Mouse (Mus musculus) CH12.LX (cell line): ENCODE results near the gene Brd2. TPM values are rescaled to one million over a fixed set of nuclear protein-coding genes. Genes with fewer than 3 reads are reported as not detected.

Source experiments
- DNase-seq: peaks from one replicate; pipeline ENCODE4 v3.0.0-alpha.2; 2013; ENCODE audit errors: extremely low read depth
- H3K27ac ChIP-seq: 2 replicates; pipeline ENCODE4 v1.5.1; 2012; ENCODE audit warnings: low read depth, mild to moderate bottlenecking, control low read depth, moderate library complexity; ENCODE audit not compliant: insufficient read depth
- H3K27me3 ChIP-seq: replicated peaks from 2 replicates; pipeline ENCODE3; 2012; ENCODE audit warnings: inconsistent platforms
- H3K36me3 ChIP-seq, 2 experiments: replicated peaks in 1 of 2; 2 replicates each; pipeline versions ENCODE3 to v1.6.1; 2012; ENCODE audit warnings: inconsistent platforms in 1 of 2, low read length in 1 of 2, mild to moderate bottlenecking in 1 of 2, mixed read lengths in 1 of 2, moderate library complexity in 1 of 2; ENCODE audit not compliant: control insufficient read depth in 1 of 2, insufficient read depth in 1 of 2
- H3K4me1 ChIP-seq, 2 experiments: 2 replicates each; pipeline ENCODE4 v1.6.1; 2012; ENCODE audit warnings: inconsistent platforms in 1 of 2, moderate library complexity in 1 of 2; ENCODE audit not compliant: insufficient read depth in 2 of 2, control insufficient read depth in 1 of 2
- H3K4me2 ChIP-seq: 2 replicates; pipeline ENCODE4 v1.6.1; 2012; ENCODE audit warnings: low read depth, mild to moderate bottlenecking, control low read depth; ENCODE audit not compliant: poor library complexity, insufficient read depth, severe bottlenecking
- H3K4me3 ChIP-seq, 3 experiments: fragments of 150-350 bp in 1 of 3; sonication (generic) in 1 of 3; replicated peaks in 1 of 3; 2 replicates each; pipeline versions ENCODE3 to v1.5.1; 2011 to 2012; ENCODE audit warnings: low read depth in 2 of 3, low read length in 2 of 3, mild to moderate bottlenecking in 2 of 3, moderate library complexity in 2 of 3, control low read depth in 1 of 3, improper control_type of control experiment in 1 of 3, inconsistent platforms in 1 of 3, mixed read lengths in 1 of 3; ENCODE audit not compliant: poor library complexity in 1 of 3
- H3K79me2 ChIP-seq: replicated peaks from 2 replicates; pipeline ENCODE4 v1.6.1; 2012; ENCODE audit warnings: mild to moderate bottlenecking, moderate library complexity; ENCODE audit not compliant: control insufficient read depth, poor library complexity, insufficient read depth, severe bottlenecking; ENCODE audit errors: extremely low read depth
- H3K9ac ChIP-seq: 2 replicates; pipeline ENCODE4 v1.6.1; 2012; ENCODE audit warnings: low read depth, mild to moderate bottlenecking, control low read depth, moderate library complexity; ENCODE audit not compliant: insufficient read depth
- H3K9me3 ChIP-seq: replicated peaks from 2 replicates; pipeline ENCODE3; 2012; ENCODE audit warnings: low read length, inconsistent platforms, mixed read lengths
- BHLHE40 ChIP-seq: IDR thresholded peaks from 2 replicates; pipeline ENCODE4 v1.6.1; 2011; ENCODE audit warnings: mild to moderate bottlenecking, low read depth, low read length, improper control_type of control experiment
- CHD2 ChIP-seq: IDR thresholded peaks from 2 replicates; pipeline ENCODE4 v1.6.1; 2011; ENCODE audit warnings: low read length, improper control_type of control experiment
- CTCF ChIP-seq, 2 experiments: IDR thresholded peaks in 1 of 2; conservative IDR thresholded peaks in 1 of 2; 2 replicates each; pipeline ENCODE4 v1.5.1; 2011 to 2012; ENCODE audit warnings: low read depth in 2 of 2, low read length in 2 of 2, improper control_type of control experiment in 1 of 2, inconsistent platforms in 1 of 2, mild to moderate bottlenecking in 1 of 2, moderate library complexity in 1 of 2
- ELF1 ChIP-seq: IDR thresholded peaks from 2 replicates; pipeline ENCODE4 v1.6.1; 2014; ENCODE audit warnings: low read depth, mild to moderate bottlenecking, inconsistent platforms, low read length, improper control_type of control experiment
- EP300 ChIP-seq: IDR thresholded peaks from 2 replicates; pipeline ENCODE4 v1.6.1; 2011; ENCODE audit warnings: low read length, improper control_type of control experiment
- ETS1 ChIP-seq: conservative IDR thresholded peaks from 2 replicates; pipeline ENCODE4 v1.6.1; 2012; ENCODE audit warnings: low read depth, mild to moderate bottlenecking, inconsistent platforms, low read length, improper control_type of control experiment, moderate library complexity
- GABPA ChIP-seq: IDR thresholded peaks from 2 replicates; pipeline ENCODE4 v1.6.1; 2012; ENCODE audit warnings: low read depth, low read length, improper control_type of control experiment, inconsistent platforms; ENCODE audit not compliant: insufficient replicate concordance
- IRF4 ChIP-seq: IDR thresholded peaks from 2 replicates; pipeline ENCODE4 v1.6.1; 2014; ENCODE audit warnings: low read depth, mild to moderate bottlenecking, inconsistent platforms, low read length, improper control_type of control experiment
- JUND ChIP-seq: conservative IDR thresholded peaks from 2 replicates; pipeline ENCODE4 v1.6.1; 2011; ENCODE audit warnings: low read depth, low read length, improper control_type of control experiment
- MAFK ChIP-seq: IDR thresholded peaks from 2 replicates; pipeline ENCODE4 v1.6.1; 2011; ENCODE audit warnings: low read length, improper control_type of control experiment; ENCODE audit not compliant: insufficient replicate concordance
- MAX ChIP-seq: IDR thresholded peaks from 2 replicates; pipeline ENCODE4 v1.6.1; 2011; ENCODE audit warnings: low read length, improper control_type of control experiment
- MAZ ChIP-seq: IDR thresholded peaks from 2 replicates; pipeline ENCODE4 v1.6.1; 2012; ENCODE audit warnings: low read depth, mild to moderate bottlenecking, inconsistent platforms, low read length, improper control_type of control experiment, moderate library complexity
- MEF2A ChIP-seq: IDR thresholded peaks from 2 replicates; pipeline ENCODE4 v1.6.1; 2014; ENCODE audit warnings: low read depth, mild to moderate bottlenecking, inconsistent platforms, low read length, improper control_type of control experiment, borderline replicate concordance
- NELFE ChIP-seq: IDR thresholded peaks from 2 replicates; pipeline ENCODE4 v1.6.1; 2011; ENCODE audit warnings: low read depth, low read length, improper control_type of control experiment
- PAX5 ChIP-seq: IDR thresholded peaks from 2 replicates; pipeline ENCODE4 v1.6.1; 2012; ENCODE audit warnings: low read length, inconsistent platforms, mixed read lengths
- POLR2A ChIP-seq: IDR thresholded peaks from 2 replicates; pipeline ENCODE4 v1.6.1; 2011; ENCODE audit warnings: low read depth, mild to moderate bottlenecking, improper control_type of control experiment, low read length
- RAD21 ChIP-seq: IDR thresholded peaks from 2 replicates; pipeline ENCODE4 v1.6.1; 2011; ENCODE audit warnings: low read depth, mild to moderate bottlenecking, low read length, improper control_type of control experiment, moderate library complexity
- SIN3A ChIP-seq: IDR thresholded peaks from 2 replicates; pipeline ENCODE4 v1.6.1; 2012; ENCODE audit warnings: low read length, improper control_type of control experiment, inconsistent platforms
- TBP ChIP-seq: conservative IDR thresholded peaks from 2 replicates; pipeline ENCODE4 v1.6.1; 2011; ENCODE audit warnings: low read depth, low read length, improper control_type of control experiment
- TCF12 ChIP-seq: IDR thresholded peaks from 2 replicates; pipeline ENCODE4 v1.6.1; 2014; ENCODE audit warnings: low read depth, mild to moderate bottlenecking, inconsistent platforms, low read length, improper control_type of control experiment
- UBTF ChIP-seq: IDR thresholded peaks from 2 replicates; pipeline ENCODE4 v1.6.1; 2012; ENCODE audit warnings: low read depth, mild to moderate bottlenecking, inconsistent platforms, low read length, improper control_type of control experiment, moderate library complexity
- USF1 ChIP-seq: IDR thresholded peaks from 2 replicates; pipeline ENCODE4 v1.6.1; 2014; ENCODE audit warnings: low read depth, mild to moderate bottlenecking, inconsistent platforms, low read length, improper control_type of control experiment
- USF2 ChIP-seq: conservative IDR thresholded peaks from 2 replicates; pipeline ENCODE4 v1.6.1; 2011; ENCODE audit warnings: low read depth, low read length, improper control_type of control experiment
- ZC3H11A ChIP-seq: IDR thresholded peaks from 2 replicates; pipeline ENCODE4 v1.6.1; 2012; ENCODE audit warnings: low read depth, mild to moderate bottlenecking, inconsistent platforms, low read length, improper control_type of control experiment
- ZMIZ1 ChIP-seq: IDR thresholded peaks from 2 replicates; pipeline ENCODE4 v1.6.1; 2012; ENCODE audit warnings: low read depth, mild to moderate bottlenecking, inconsistent platforms, low read length, improper control_type of control experiment
- dilution Hi-C: fragments of 300-500 bp; cut with MboI; formaldehyde crosslinking; loops from 2 replicates; pipeline ENCODE4 v1.14.3; 2020; ENCODE audit warnings: low sequenced_read_pairs; ENCODE audit not compliant: extremely low pct_unique_long_range_greater_than_20kb, extremely low pct_ligation_motif_present
- in situ Hi-C: fragments of 300-500 bp; cut with MboI; formaldehyde crosslinking; loops from 3 replicates; pipeline ENCODE4 v1.14.3; 2019; ENCODE audit warnings: low sequenced_read_pairs, low pct_ligation_motif_present, low pct_unique_long_range_greater_than_20kb, mixed read lengths
- polyA plus RNA-seq: library from polyadenylated mRNA; unstranded; fragments of >175 nt; gene quantifications from 2 replicates; pipeline ENCODE4 v1.2.1, GENCODE M21; 2012; ENCODE audit warnings: low read depth; ENCODE audit not compliant: insufficient read length
- total RNA-seq, 2 experiments: library from RNA; depleted of rRNA; stranded (reverse); fragments of 300-350 nt in 1 of 2; fragments of >200 nt in 1 of 2; gene quantifications; 2 replicates each; pipeline ENCODE4 v1.2.3; 2012 to 2014

The Brd2 gene
- total and polyA plus RNA-seq, 3 experiments, result 101 to 247 (median 141) TPM

- in situ Hi-C loops, result loop anchor here (5.0 kb wide), 2 partner anchors 34 to 69 kb away; no protein-coding TSS in a partner anchor
- Histone ChIP-seq H3K36me3 (peaks cover 3 to 28% of the 10 kb centered on the region in 2 experiments), H3K27me3 (no peaks in the 10 kb centered on the region), H3K4me3 (peak overlapping the region in 2 of 3 experiments; percentile 57 to 77), H3K4me1 (peaks cover 5 to 45% of the 10 kb centered on the region in 2 experiments)
- TF ChIP-seq IRF4 (no peak), RAD21 (no peak), MAFK (no peak), BHLHE40 (no peak), JUND (no peak), GABPA (no peak), ZC3H11A (no peak), USF1 (no peak)
- TF ChIP-seq, all 38 proteins: peak for 0
- dilution Hi-C loops, result no loop called here
- Histone ChIP-seq H3K9ac (no peak overlapping the region), H3K79me2 (no peaks in the 10 kb centered on the region), H3K9me3 (peaks cover 8% of the 10 kb centered on the region), H3K27ac (no peak overlapping the region), H3K4me2 (no peak overlapping the region)
- no peak for DNase-seq
These were observed 29.1 kb downstream of the Brd2 start for GRCm38 (mm10) chr17:34093199-34093874.

- Histone ChIP-seq H3K36me3 (peaks cover 3 to 28% of the 10 kb centered on the region in 2 experiments), H3K27me3 (no peaks in the 10 kb centered on the region), H3K9ac (peak within 1 kb of the TSS; percentile 25), H3K4me3 (peak within 1 kb of the TSS; percentile 57 to 77 (median 57)), H3K79me2 (no peaks in the 10 kb centered on the region), H3K9me3 (peaks cover 8% of the 10 kb centered on the region), H3K4me2 (peak within 1 kb of the TSS; percentile 76), H3K27ac (no peak within 1 kb of the TSS), H3K4me1 (peaks cover 5 to 39% of the 10 kb centered on the region in 2 experiments)
- peak; percentile 72 for DNase-seq
- in situ Hi-C loops (loop anchor here (5.0 kb wide), 2 partner anchors 35 to 70 kb away; no protein-coding TSS in a partner anchor), dilution Hi-C loops (no loop called here)
- peak; percentile 65; the same call in 1 of the 2 replicates for TF ChIP-seq SIN3A
- 0 out of 2 replicates have a peak, but pooled peaks have one; percentile 57 for TF ChIP-seq TCF12
- no peak for TF ChIP-seq EP300
- TF ChIP-seq ELF1, result peak; percentile 57
- TF ChIP-seq ETS1, result no peak
- peak; percentile 75 for TF ChIP-seq CHD2
- no peak for TF ChIP-seq MAZ
- TF ChIP-seq USF2, result no peak
- TF ChIP-seq MEF2A, result no peak
- 0 out of 2 replicates have a peak, but pooled peaks have one; percentile 13 for TF ChIP-seq TBP
- no peak for TF ChIP-seq CTCF (conservative IDR thresholded peaks at IDR 0.05 in 1 of 2, IDR thresholded peaks at IDR 0.05 in 1 of 2; ENCODE audit: low read depth in 2 of 2, low read length in 2 of 2)
- TF ChIP-seq ZMIZ1, result no peak
- TF ChIP-seq UBTF, result no peak
- no peak for TF ChIP-seq IRF4
- no peak for TF ChIP-seq MAX
- TF ChIP-seq NELFE, result no peak
- TF ChIP-seq POLR2A, result peak; percentile 50
- no peak for TF ChIP-seq USF1
- TF ChIP-seq PAX5, result no peak
These were observed 30.1 kb downstream of the Brd2 start, which contains the start of gene H2-Oa for GRCm38 (mm10) chr17:34092197-34092875. TSS of gene H2-Oa (plus strand) at chr17:34092340.
